Comparison of ENCODE assay signal across 27 mouse cellular contexts in the genomic region with DNA sequence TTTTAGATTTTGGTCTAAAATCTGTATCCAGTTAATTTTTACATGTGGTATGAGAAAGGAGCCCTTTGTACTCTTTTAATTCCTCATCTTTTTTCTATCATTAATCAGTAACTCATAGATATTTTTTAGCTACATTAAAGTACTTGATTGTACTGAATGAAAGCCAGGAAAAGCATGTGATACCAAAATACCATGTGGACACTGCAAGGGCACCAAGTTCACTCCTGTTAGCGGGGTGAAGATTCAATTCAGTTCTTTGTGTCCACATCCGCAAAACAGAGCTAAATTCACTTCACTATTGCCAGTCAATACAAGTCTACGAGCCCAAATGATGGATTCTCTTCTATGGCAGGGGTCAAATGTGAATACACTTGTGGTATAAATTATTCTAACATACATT. TPM values are rescaled to one million over a fixed set of nuclear protein-coding genes. Genes with fewer than 3 reads are reported as not detected.
A peak's percentile ranks its signal among the peaks of the same experiment; 100 is the strongest.
DNase-seq lines count a peak whose midpoint lies in the region; ATAC-seq and TF ChIP-seq lines count a peak whose summit lies in the region.
"Had no signal": no experiment of that assay in that cellular context is flagged by ENCODE, and none has a peak within 500 bp of the region (broad histone marks: within the 10 kb centered on the region; RNA-seq: fewer than 3 reads in every experiment).

No protein-coding gene starts in this region.

- WGBS in kidney, adult 2 months = 59% methylated on average over 3 of the region's 3 CpGs
- 92% methylated on average over 3 of the region's 3 CpGs for WGBS in kidney, embryonic 15.5 days
- 90% methylated on average over 3 of the region's 3 CpGs for WGBS in kidney, embryonic 16.5 days
- 90% methylated on average over 3 of the region's 3 CpGs for WGBS in neural tube, embryonic 15.5 days

- peaks cover 3% of the 10 kb centered on the region; the same call in 1 of the 2 replicates for H3K4me1 ChIP-seq in kidney, adult 2 months (ENCODE audit: control insufficient read depth, insufficient read depth, low read length)
- H3K4me1 ChIP-seq in kidney, embryonic 15.5 days = no peaks in the 10 kb centered on the region
- no peaks in the 10 kb centered on the region for H3K4me1 ChIP-seq in kidney, embryonic 16.5 days (ENCODE audit: insufficient read depth, low read length)
- no peaks in the 10 kb centered on the region for H3K4me1 ChIP-seq in neural tube, embryonic 15.5 days
- H3K4me1 ChIP-seq: embryonic facial prominence, embryonic 15.5 days; forebrain, embryonic 10.5 days; forebrain, embryonic 12.5 days had no signal

- H3K27ac ChIP-seq in kidney, adult 2 months (ENCODE audit: insufficient read depth, low read depth, low read length) = peak overlapping the region; percentile 77; the same call in 1 of the 2 replicates
- no peak overlapping the region for H3K27ac ChIP-seq in kidney, embryonic 15.5 days
- no peak overlapping the region for H3K27ac ChIP-seq in kidney, embryonic 16.5 days (ENCODE audit: low read length)
- no peak overlapping the region for H3K27ac ChIP-seq in neural tube, embryonic 15.5 days (replicated peaks)
- H3K27ac ChIP-seq: embryonic facial prominence, embryonic 13.5 days; embryonic facial prominence, embryonic 15.5 days; forebrain, embryonic 10.5 days; forebrain, embryonic 12.5 days had no signal

- no peaks in the 10 kb centered on the region for H3K27me3 ChIP-seq in kidney, adult 2 months (replicated peaks; ENCODE audit: control insufficient read depth, insufficient read depth, low read length)
- H3K27me3 ChIP-seq in kidney, embryonic 15.5 days = no peaks in the 10 kb centered on the region
- H3K27me3 ChIP-seq in kidney, embryonic 16.5 days (ENCODE audit: insufficient read depth, low read length) = no peaks in the 10 kb centered on the region
- H3K27me3 ChIP-seq in neural tube, embryonic 15.5 days (replicated peaks) = no peaks in the 10 kb centered on the region
- H3K27me3 ChIP-seq: embryonic facial prominence, embryonic 13.5 days; embryonic facial prominence, embryonic 15.5 days; forebrain, embryonic 12.5 days had no signal

- no peak for ATAC-seq in kidney, embryonic 15.5 days (replicated peaks; ENCODE audit: low FRiP score)
- no peak for ATAC-seq in kidney, embryonic 16.5 days (ENCODE audit: low FRiP score, low TSS enrichment)
- no peak for ATAC-seq in neural tube, embryonic 15.5 days (ENCODE audit: low FRiP score)
- ATAC-seq: forebrain, embryonic 14.5 days had no signal

- peak; percentile 90 for DNase-seq in kidney, adult 2 months
- peak; percentile 91 for DNase-seq in kidney, adult 9 months
- no peak for DNase-seq in kidney, postnatal 4 days
- peak; percentile 55 for DNase-seq in kidney, postnatal 14 days
- peak; percentile 42 to 84 for DNase-seq in kidney, postnatal 36 days
- DNase-seq: adrenal gland, adult 2 months; adrenal gland, postnatal 10 days; adrenal gland, postnatal 25 days; cerebellum, adult 11 months; cerebellum, adult 18-20 months; cerebellum, adult 8-10 months; cerebellum, adult 9-11 months; cerebellum, postnatal 14 days; cerebellum, postnatal 36 days; embryo, embryonic 11 days had no signal

- H3K9ac ChIP-seq in kidney, embryonic 15.5 days = no peak overlapping the region
- H3K9ac ChIP-seq in kidney, embryonic 16.5 days (replicated peaks; ENCODE audit: low read length) = no peak overlapping the region
- no peak overlapping the region for H3K9ac ChIP-seq in neural tube, embryonic 15.5 days (replicated peaks)
- H3K9ac ChIP-seq: embryonic facial prominence, embryonic 13.5 days; embryonic facial prominence, embryonic 15.5 days; forebrain, embryonic 12.5 days had no signal

- no peak overlapping the region for H3K4me2 ChIP-seq in kidney, embryonic 15.5 days
- no peak overlapping the region for H3K4me2 ChIP-seq in kidney, embryonic 16.5 days (replicated peaks; ENCODE audit: low read depth, low read length)
- no peak overlapping the region for H3K4me2 ChIP-seq in neural tube, embryonic 15.5 days
- H3K4me2 ChIP-seq: embryonic facial prominence, embryonic 13.5 days; embryonic facial prominence, embryonic 15.5 days; forebrain, embryonic 12.5 days had no signal

- no peaks in the 10 kb centered on the region for H3K9me3 ChIP-seq in kidney, embryonic 15.5 days (replicated peaks)
- no peaks in the 10 kb centered on the region for H3K9me3 ChIP-seq in kidney, embryonic 16.5 days (ENCODE audit: low read length)
- no peaks in the 10 kb centered on the region for H3K9me3 ChIP-seq in neural tube, embryonic 15.5 days (replicated peaks)
- H3K9me3 ChIP-seq: embryonic facial prominence, embryonic 13.5 days; embryonic facial prominence, embryonic 15.5 days; forebrain, embryonic 10.5 days; forebrain, embryonic 12.5 days had no signal

- no peaks in the 10 kb centered on the region for H3K36me3 ChIP-seq in kidney, adult 2 months (ENCODE audit: control insufficient read depth, insufficient read depth, low read length)
- H3K36me3 ChIP-seq in kidney, embryonic 15.5 days = no peaks in the 10 kb centered on the region
- H3K36me3 ChIP-seq in kidney, embryonic 16.5 days (ENCODE audit: insufficient read depth, low read length) = no peaks in the 10 kb centered on the region
- no peaks in the 10 kb centered on the region for H3K36me3 ChIP-seq in neural tube, embryonic 15.5 days
- H3K36me3 ChIP-seq: embryonic facial prominence, embryonic 13.5 days; embryonic facial prominence, embryonic 15.5 days; forebrain, embryonic 10.5 days; forebrain, embryonic 12.5 days had no signal

- TF ChIP-seq POLR2A in kidney, adult 2 months (IDR thresholded peaks at IDR 0.05; ENCODE audit: low read depth, low read length) = no peak

- H3K4me3 ChIP-seq in kidney, adult 2 months (ENCODE audit: insufficient read depth, low read depth, low read length) = no peak overlapping the region
- no peak overlapping the region for H3K4me3 ChIP-seq in kidney, embryonic 15.5 days (replicated peaks)
- H3K4me3 ChIP-seq in kidney, embryonic 16.5 days (ENCODE audit: low read length) = no peak overlapping the region
- no peak overlapping the region for H3K4me3 ChIP-seq in neural tube, embryonic 15.5 days (replicated peaks)
- H3K4me3 ChIP-seq: embryonic facial prominence, embryonic 13.5 days; embryonic facial prominence, embryonic 15.5 days; erythroblast, embryonic 14.5 days; forebrain, embryonic 10.5 days; forebrain, embryonic 12.5 days had no signal

- TF ChIP-seq CTCF in kidney, adult 2 months (conservative IDR thresholded peaks at IDR 0.05; ENCODE audit: insufficient read depth, insufficient read length, low read depth, low read length) = no peak

RNA-seq across cellular contexts. Expression of gene Nepn, which starts 7.9 kb away (rescaled TPM):
- polyA plus RNA-seq in kidney, adult 2 months (2012; rRNA removed) = 27.7 and 29.6 TPM in 2 replicates
- not detected in 2 replicates for polyA plus RNA-seq in kidney, embryonic 15.5 days (2015; fragmentation: Nextera tagmentation; extraction: Ambion mirVana)
- polyA plus RNA-seq in kidney, embryonic 16.5 days (2015; fragmentation: Nextera tagmentation; extraction: Ambion mirVana) = 0.15 and 0.35 TPM in 2 replicates
- 0.20 TPM in 1 of 2 replicates, not detected in the other for polyA plus RNA-seq in neural tube, embryonic 15.5 days (2015; fragmentation: Nextera tagmentation; extraction: Ambion mirVana)
- polyA plus RNA-seq: C2C12; embryonic facial prominence, embryonic 11.5 days; embryonic facial prominence, embryonic 13.5 days; embryonic facial prominence, embryonic 15.5 days; erythroblast, embryonic 14.5 days; forebrain, embryonic 10.5 days; forebrain, embryonic 12.5 days; forebrain, embryonic 14.5 days had no signal

RNA-seq across cellular contexts. Expression of gene Gopc, which starts 14.7 kb away (rescaled TPM):
- polyA plus RNA-seq in kidney, adult 2 months (2012; rRNA removed) = 5.4 and 8.5 TPM in 2 replicates
- polyA plus RNA-seq in kidney, embryonic 15.5 days (2015; fragmentation: Nextera tagmentation; extraction: Ambion mirVana) = 22.5 TPM in 2 replicates
- 21.4 and 22.2 TPM in 2 replicates for polyA plus RNA-seq in kidney, embryonic 16.5 days (2015; fragmentation: Nextera tagmentation; extraction: Ambion mirVana)
- polyA plus RNA-seq in neural tube, embryonic 15.5 days (2015; fragmentation: Nextera tagmentation; extraction: Ambion mirVana) = 28.7 and 30.4 TPM in 2 replicates

RNA-seq across cellular contexts. Expression of gene Nus1, which starts 20.7 kb away (rescaled TPM):
- polyA plus RNA-seq in kidney, adult 2 months (2012; rRNA removed) = 58.8 and 65.4 TPM in 2 replicates
- 15.9 and 16.6 TPM in 2 replicates for polyA plus RNA-seq in kidney, embryonic 15.5 days (2015; fragmentation: Nextera tagmentation; extraction: Ambion mirVana)
- 15.8 and 16.1 TPM in 2 replicates for polyA plus RNA-seq in kidney, embryonic 16.5 days (2015; fragmentation: Nextera tagmentation; extraction: Ambion mirVana)
- 20.3 and 21.3 TPM in 2 replicates for polyA plus RNA-seq in neural tube, embryonic 15.5 days (2015; fragmentation: Nextera tagmentation; extraction: Ambion mirVana)

RNA-seq across cellular contexts. Expression of gene Gm26741, which starts 38.1 kb away (rescaled TPM):
- not detected in 2 replicates for polyA plus RNA-seq in kidney, adult 2 months (2012; rRNA removed)
- not detected in 2 replicates for polyA plus RNA-seq in kidney, embryonic 15.5 days (2015; fragmentation: Nextera tagmentation; extraction: Ambion mirVana)
- polyA plus RNA-seq in kidney, embryonic 16.5 days (2015; fragmentation: Nextera tagmentation; extraction: Ambion mirVana) = not detected in 2 replicates
- polyA plus RNA-seq in neural tube, embryonic 15.5 days (2015; fragmentation: Nextera tagmentation; extraction: Ambion mirVana) = not detected in 2 replicates
- polyA plus RNA-seq: adrenal gland, adult 2 months; brain, embryonic 14.5 days; C2C12; embryonic facial prominence, embryonic 11.5 days; embryonic facial prominence, embryonic 13.5 days; embryonic facial prominence, embryonic 15.5 days; erythroblast, embryonic 14.5 days; forebrain, embryonic 10.5 days; forebrain, embryonic 12.5 days; forebrain, embryonic 14.5 days had no signal

Comparison
In these comparisons a context has a peak if more than half of its experiments do, and no peak if none do; other contexts are left out.
1. DNase-seq: peak in kidney, adult 2 months (single experiment), kidney, adult 9 months (single experiment), kidney, postnatal 14 days (single experiment) and kidney, postnatal 36 days (2 of 2); none in kidney, postnatal 4 days (0 of 2).
2. RNA of gene Nepn, which starts 7.9 kb away (polyA plus RNA-seq): 27.7 to 29.6 TPM in kidney, adult 2 months; 0.15 to 0.35 TPM in kidney, embryonic 16.5 days, 0.20 TPM in neural tube, embryonic 15.5 days and not detected in kidney, embryonic 15.5 days; every median in the first group is over 10 times any median in the second.